Mouse (Mus musculus) A20 (cell line): ENCODE results near the gene Zfp612.
"Not testable (repeated sequence)": the region's sequence is repeated elsewhere in the genome, so short reads cannot be mapped to it uniquely, and the experiment has no call there.

Experiments used
- DNase-seq: peaks from one replicate; pipeline ENCODE4 v3.0.0-alpha.2; 2011; ENCODE audit warnings: low read depth, low spot score

Zfp612 gene

GRCm38 (mm10) chr8:110079282-110080221 is at the start of gene Zfp612:
TSS of gene Zfp612 (plus strand) at chr8:110079746.
- peak; percentile 86 for DNase-seq

GRCm38 (mm10) chr8:110033771-110034170 is 45.8 kb upstream of the Zfp612 start:
- not testable (repeated sequence) for DNase-seq

DNA sequence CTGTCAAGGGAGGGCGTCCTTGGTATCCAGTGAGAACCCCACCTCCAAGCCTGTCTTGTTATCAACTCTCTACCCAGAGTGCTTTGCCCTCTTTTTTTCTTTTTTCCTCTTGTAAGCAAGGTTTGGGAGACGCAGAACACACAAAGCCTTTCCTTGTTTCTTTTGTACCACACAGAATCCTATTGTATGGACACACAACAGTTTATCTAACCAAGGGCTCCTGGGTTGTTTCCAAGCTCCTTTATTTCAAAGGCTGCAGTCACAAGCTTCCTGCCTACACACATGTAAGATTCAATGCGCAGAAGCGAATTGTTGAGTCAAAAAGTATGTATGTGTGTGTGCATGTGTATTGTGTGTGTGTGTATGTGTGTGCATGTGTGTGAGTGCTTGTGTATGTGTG is 45.2 kb upstream of the Zfp612 start:
- DNase-seq, result no peak

DNA sequence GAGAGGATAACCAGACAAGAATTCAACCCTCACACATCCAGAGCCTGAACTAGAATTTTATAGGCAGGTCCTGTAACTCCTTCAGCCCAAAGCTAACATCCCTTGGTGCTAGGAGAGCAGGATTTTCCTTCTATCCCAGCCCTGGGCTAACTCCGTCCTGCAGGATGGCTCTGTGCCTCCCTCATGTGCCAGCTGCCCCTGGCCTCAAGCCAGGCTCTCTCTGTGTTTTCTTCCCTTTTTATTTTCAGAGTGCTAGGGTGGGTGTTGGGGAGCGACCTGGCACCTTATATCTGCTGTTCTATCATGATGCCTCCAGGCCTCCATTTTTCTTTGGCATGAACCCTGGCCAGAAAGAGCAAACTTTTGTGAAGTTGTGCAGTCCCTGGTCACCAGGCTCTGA is 43.4 kb upstream of the Zfp612 start:
- no peak for DNase-seq

DNA sequence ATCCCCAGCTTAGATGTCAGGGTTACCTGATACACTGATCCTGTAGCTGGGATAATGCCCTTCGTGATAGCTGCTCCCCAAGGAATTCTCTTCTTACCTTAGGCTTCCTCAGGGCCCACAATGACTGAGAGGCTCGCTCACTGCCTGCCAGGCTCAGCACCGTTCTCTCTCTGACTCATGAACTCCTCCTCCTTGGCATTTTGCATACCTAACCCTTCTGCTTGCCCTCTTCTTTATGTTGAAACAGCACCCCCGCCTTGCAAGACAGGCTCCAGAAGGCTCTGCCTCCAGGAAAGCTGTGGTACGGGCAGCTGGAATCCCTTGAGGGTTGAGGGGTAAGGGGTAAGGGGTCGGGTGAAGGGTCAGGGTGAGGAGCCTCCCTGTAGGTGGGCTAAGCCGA is 40.3 kb upstream of the Zfp612 start:
- no peak for DNase-seq

DNA sequence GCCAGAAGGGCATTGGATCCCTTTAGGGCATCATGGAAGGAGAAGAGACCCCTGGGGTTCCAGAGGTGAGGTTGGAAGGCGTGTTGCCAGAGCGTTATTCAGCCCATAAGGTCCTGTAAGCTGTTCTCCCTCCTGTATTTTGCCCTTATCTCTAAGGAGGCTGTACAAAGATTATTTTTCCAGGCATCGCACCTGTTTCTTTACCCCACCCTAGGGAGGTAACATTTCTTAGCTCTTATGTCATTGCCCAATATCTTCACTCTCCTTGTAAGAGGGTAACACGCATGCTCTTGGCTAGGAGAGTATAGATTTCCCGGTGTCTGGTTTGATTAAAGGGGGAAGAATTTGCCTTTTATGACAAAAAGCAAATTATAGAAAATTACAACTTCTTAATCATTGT is 39.9 kb upstream of the Zfp612 start, which contains the start of gene Chst4:
Gene Chst4, minus strand, starts transcription at position 82 of the 400 bp plus-strand sequence.
- DNase-seq, result no peak

GRCm38 (mm10) chr8:110040509-110040908 is 39.0 kb upstream of the Zfp612 start:
- no peak for DNase-seq

DNA sequence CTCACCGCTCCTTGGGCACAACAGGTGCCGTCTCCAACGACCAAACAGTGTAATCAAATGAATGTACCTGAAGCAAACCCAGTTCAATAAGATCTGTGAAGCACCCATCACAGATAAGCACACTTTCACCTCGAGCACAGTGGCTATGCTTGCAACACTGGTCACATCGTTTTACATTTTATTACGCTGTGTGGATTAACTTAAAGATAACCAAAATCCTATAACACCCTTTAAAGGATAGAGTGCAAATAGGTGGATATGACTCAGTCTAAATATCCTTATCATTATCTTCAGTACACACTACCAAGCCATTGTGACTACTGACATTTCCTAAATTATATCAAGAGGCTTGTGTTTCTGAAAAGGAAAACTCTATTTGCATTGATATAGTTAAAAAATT is 28.3 kb upstream of the Zfp612 start:
- no peak for DNase-seq

- DNase-seq, result no peak
These were observed 21.3 kb upstream of the Zfp612 start for GRCm38 (mm10) chr8:110058207-110058606.

DNA sequence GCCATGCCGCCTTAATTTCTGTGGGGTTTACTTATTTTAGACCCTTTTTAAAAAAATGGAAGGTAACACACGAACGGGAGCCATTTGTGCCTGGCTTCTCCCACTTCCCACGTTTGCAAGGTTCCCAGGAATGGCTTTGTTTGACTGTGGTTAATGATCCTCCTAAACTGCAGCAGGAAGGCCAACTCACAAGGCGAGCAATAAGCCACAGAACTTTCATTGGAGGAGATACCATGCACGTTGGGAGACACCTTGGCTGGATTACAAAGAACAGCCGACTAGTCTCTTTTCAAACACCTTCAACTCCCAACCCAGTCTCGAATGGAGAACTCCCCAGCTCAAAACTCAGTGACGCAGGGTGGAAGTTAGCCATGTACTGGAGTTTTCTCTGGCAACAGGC is 15.4 kb upstream of the Zfp612 start:
- DNase-seq, result no peak

DNA sequence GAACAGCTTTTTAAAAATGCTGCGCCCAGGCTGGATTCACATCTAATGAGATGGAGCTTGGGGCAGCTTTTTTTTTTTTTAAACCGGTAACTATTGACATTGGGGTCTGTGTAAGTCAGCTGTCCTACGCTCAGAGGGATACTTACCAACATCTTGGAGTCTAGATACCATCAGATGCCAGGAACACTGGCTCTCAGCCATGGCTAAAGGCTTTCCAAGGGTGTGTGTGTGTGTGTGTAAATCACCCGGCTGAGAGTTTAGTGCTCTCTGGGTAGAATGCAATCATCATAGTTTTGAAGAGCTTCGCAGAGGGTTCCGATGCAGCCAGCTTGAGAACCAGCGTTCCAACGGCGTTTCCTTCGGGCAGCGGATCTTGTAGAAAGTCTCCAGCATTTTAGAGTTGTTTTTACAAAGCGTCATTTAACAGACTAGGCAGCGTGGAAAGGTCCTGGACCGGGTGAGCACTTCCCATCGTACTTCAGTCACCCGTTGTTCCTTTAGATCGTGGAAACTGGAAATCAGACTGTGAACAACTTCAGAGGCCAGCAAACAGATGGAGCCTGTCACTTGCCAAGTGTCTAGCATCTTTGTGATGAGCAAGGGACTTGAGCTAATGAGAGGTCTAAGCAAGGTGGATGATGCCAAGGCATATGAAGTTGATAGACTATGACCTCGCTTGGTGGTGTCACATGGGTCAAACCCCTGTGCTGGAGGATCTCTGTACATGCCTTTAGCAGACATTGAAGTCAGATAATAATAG is 14.8 kb upstream of the Zfp612 start:
- no peak for DNase-seq

- DNase-seq, result no peak
These were observed 13.9 kb upstream of the Zfp612 start for GRCm38 (mm10) chr8:110065676-110066075.

DNA sequence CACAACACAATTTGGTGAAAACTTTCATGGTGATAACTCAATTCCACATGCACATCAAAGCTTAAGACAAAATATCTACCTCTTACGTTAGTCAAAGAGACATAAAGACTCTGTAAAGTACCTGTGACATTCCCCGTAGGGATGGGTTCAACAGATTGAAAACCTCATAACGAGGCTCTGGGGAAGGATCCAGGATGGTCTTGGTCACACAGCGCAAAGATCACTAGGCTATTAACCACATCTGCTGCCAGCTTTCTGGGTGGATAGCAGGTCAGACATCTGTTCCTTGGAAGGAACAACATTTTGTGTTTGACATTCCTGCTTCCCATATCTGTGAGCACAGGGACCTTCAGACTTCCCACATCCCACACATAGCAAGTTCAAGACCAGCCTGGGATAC is 9.8 kb upstream of the Zfp612 start:
- DNase-seq, result no peak

DNA sequence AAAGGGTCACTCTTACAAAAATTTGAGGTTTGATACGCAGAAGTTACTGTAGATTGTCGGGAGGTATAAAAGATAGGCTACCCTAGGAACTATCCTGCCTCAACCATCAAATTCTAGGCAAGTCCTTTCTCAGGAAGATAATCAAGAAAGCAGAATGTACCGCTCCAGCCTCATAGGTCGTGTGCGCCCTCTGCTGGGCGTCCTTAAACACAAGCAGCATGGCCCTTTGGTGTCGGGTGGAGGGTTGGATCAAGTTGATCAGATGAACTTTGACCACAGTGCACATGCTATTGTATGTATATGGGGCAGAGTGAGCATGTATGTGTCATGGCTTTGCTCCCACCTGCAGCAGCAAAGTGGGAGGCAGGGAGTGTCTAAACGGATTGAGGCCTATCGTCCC is 7.9 kb upstream of the Zfp612 start:
- peak; percentile 65 for DNase-seq

GRCm38 (mm10) chr8:110074496-110074895 is 5.0 kb upstream of the Zfp612 start:
- DNase-seq, result no peak

DNA sequence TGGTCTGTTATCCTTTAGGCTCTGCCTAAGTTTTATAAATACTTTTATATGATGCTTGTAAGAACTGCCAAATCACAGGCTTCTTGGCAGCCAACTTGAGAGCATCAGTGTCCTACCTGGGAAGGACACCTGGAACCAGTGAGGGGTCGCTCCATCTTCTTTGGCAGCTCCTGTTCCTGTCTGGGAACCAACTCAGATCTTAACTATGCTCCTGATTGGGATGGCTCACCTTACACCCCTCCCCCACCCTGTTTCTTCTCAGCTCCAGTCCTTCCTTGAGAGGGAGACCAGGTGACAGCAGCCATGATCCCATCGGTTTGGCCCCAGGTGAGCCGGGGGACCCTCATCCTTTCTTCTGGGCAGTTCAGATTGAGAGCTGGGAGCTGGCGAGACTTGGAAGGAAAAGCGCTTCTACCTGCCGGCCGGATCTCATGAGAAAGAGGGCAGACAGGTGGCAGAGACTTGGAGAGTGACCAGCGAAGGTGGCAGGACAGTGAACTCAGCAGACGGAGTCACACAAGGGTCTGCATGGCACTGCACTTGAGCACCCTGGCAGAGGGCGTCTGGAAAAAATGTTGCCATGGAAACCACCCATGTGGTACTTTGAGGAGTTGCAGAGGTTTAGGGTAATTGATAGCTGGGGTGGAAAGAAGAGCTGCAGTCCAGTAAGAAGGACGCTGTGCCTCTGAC is 3.0 kb downstream of the Zfp612 start:
- no peak for DNase-seq

GRCm38 (mm10) chr8:110091869-110092268 is 12.3 kb downstream of the Zfp612 start:
- DNase-seq, result no peak

DNA sequence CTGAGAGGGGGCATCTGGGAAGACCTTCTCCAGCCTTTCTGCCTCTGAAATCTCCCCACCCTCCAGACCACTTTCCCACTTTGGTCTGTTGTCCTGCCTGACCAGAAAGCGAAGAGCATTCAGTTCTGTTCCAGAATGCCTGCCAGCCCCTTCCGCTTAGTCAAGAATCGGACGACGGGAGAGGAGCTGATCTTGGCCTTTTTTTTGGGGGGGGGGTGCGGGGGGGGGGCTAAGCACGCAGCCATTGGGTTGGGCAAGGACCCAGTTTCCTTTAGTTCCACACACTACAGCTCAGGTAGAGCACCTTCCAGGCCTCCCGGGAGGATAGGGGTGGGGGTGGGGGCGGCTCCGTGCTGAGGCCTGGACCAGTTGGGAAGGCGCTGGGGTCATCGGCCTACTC is 21.4 kb downstream of the Zfp612 start, which contains the start of gene Gm21964:
Gene Gm21964, plus strand, starts transcription at position 301 of the 400 bp plus-strand sequence.
- no peak for DNase-seq

GRCm38 (mm10) chr8:110101676-110102075 is 22.1 kb downstream of the Zfp612 start:
- DNase-seq, result no peak

DNA sequence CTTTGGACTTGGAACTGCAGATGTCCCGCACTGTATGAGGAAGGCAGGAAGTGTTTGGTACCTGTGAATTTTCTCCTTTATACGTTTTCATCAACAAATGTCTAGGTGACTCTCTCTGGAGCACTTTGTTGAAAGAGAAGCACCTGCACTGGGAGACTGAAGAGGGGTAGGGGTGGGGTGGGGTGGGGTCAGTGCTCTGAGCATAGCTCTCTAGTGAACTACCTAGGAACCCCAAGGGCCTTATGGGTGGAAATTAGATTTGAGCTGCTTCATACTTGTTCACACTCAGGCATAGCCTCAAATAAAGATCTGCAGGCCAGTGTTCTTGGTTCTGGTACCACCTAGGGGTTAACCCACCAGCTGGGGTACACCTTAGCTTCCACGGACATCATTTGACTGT is 23.1 kb downstream of the Zfp612 start, which contains the start of gene Gm17720:
Gene Gm17720, minus strand, starts transcription at position 101 of the 400 bp plus-strand sequence.
- DNase-seq, result peak; percentile 17

- DNase-seq, result peak; percentile 30
These were observed 40.2 kb downstream of the Zfp612 start for GRCm38 (mm10) chr8:110119715-110120114.

- peak; percentile 72 for DNase-seq
These were observed 51.0 kb downstream of the Zfp612 start for GRCm38 (mm10) chr8:110130537-110130936.
